Mouse (Mus musculus): ENCODE data around the gene Plod1.

The Plod1 gene

DNA sequence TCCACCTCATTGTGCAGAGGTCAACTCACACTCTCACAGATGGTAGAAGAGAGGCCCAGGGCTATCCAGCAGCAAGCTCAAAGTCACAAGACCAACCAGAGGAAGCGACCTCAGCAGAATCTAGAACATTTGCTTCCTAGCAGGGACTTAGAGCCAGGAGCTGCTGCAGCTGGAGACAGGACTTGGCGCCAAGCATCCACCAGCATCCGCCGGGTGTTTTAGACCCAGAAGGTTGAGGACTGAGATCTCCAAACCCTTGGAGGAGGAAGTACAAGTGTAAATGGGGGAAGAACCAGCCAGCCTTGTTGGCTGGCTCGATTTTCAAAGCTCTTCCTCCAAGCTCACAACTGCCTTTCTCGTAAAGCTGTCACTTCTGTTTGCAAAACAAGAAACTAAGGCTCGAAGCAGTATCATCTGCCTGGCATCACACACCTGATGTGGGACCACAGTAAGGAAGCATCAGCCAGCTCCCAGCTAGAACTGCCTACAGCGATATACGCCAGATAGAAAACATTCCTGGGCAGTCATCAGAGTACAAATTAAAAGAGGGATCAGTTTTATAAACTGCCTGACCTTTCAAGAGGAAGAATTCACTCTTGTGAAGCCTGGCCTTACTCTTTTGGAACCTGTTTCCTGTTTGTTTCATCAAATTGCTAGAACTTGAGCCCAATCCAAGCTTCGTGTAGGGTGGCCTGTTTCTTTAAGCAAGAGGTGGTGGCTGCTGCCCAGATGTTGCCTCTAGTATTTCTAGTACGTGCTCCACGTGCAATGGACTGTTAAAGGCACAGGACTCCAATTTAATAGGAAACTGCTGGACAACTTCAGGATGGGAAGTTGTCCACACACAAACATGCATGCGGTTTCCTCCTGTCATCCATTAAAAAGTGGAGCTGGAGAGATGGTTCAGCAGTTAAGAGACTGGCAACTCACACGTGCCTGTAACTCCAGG is 1.9 kb upstream of the Plod1 start:
- no peak for DNase-seq (ENCODE audit: low spot score in 2 of 2)

DNA sequence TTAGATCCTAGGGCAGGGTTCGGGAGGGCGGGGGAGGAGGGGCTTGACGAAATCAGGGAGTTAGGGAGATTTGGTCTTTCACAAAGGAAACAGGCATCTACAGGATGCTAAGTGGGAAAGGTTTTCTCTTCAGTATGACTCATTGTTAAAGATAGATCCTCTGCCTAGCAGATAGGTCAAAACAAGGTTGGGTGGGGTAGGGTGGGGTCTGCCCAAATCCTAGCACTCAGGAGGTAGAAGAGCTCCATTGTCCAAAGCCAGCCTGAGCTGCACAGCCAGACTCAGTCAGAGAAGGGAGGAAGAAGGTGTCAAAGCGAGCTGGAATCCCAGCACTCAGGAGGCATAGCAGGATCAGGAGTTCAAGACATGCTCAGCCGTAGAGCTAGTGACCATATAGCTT is 919 bp upstream of the Plod1 start:
- DNase-seq (ENCODE audit: low spot score in 2 of 2): no peak

DNA sequence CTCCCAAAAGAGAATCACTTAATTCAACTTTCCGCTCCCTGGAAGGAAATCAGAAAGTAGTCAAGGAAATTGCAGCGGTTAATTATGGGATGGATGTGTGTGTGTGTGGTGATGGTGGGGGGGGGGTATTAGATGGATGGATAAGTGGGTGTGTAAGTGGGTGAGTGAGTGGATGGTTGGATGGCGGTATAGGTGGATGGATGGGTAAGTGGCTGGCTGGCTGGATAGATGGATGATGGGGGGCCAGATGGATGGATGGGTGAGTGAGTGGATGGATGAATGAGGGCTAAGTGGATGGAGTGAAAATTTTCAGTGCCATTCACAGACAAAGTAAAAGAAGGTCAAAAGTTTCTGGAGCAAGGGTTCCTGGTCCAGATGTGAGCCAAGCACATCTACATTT is 454 bp upstream of the Plod1 start:
- DNase-seq (ENCODE audit: low spot score in 2 of 2): no peak

DNA sequence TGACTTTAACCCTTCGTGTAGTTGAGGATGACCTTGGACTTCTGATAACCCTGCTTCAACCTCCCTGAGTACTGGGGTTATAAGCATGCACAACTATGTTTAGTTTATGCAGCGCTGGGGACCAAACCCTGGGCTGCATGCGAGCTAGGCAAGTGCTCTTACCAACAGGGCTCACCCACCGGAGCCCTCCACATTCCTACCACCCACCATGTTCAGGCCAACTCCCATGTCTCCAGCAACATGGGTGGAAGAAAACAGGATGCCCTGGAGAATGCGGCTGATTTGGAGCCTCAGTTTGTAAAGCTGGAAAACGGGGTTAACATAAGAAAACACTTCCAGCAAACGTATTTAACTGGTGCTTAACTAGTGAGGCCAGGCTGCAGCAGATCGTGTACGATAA is 663 bp downstream of the Plod1 start:
- no peak for DNase-seq (ENCODE audit: low spot score in 2 of 2)

DNA sequence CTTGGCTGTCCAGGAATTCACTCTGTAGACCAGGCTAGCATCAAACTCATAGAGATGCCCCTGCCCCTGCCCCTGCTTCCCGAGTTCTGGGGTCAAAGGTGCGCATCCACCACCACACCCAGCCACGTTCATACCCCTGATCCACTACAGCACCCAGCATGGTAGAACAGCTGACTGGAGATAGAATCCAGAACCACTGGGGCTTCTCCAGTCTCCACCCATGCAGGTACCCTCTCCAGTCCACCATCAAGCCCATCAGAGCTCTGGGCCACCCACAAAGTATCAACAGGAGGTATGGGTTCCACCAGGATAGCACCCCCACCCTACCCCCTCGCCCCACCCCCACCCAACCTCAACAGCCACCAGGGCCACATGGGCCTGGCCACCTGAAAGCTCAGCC is 2.0 kb downstream of the Plod1 start:
- no peak for DNase-seq (ENCODE audit: low spot score in 2 of 2)

DNA sequence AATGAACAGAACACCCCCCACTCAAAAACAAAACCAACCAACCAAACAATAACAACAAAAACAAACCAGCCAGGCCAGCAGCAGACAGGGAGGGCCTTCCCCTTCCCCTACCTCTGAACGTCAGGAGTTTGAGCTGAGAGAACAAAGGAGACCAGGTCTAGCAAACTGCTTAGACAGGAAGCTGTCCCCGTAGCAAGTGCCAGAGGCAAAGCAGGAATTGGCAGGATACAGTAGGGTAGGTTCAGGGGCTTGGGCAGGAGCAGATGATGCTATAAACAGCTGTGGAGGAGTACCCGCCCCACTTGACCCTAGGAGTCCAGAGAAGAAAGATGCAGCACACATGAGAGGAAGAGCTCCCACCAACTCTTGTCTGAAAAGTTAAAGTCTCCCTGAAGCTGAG is 2.4 kb downstream of the Plod1 start:
- no peak for DNase-seq (ENCODE audit: low spot score in 2 of 2)

DNA sequence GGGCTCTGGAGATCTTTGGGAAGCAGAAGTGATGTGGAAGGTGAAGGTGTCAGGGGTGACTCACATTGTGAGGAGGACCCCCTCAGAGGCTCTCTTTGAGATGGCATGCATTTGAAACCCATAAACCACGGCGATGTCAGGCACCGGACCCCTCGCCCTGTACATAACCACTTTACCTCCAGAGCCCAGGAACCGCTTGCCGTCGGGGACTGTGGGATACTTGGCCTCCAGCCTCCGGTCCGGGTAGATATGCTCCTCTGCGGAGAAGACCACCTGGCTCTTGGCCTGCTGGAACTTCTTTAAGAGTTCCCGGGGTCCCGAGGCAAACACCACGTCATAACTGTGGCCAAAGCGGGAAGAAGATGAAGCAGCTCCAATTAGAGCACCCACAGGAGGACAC is 5.6 kb downstream of the Plod1 start:
- no peak for DNase-seq (ENCODE audit: low spot score in 2 of 2)

DNA sequence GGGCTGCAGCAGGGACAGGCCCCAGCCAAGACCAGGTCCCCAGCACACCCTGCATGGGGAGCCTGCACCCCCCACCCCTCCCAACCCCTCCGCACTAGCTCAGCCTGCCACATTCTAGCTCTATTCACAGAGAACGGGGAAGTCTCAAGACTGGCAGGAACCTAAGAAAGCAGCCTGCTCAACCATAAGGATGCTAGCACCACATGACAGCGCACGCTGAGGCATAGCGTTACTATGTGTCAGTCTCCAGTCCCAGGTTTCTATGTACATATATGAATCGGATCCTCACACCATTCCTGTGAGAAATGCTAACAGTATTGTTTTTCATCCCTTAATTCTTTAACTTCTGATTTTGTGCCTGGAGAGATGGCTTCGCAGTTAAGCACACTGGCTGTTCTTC is 8.0 kb downstream of the Plod1 start:
- no peak for DNase-seq (ENCODE audit: low spot score in 2 of 2)

DNA sequence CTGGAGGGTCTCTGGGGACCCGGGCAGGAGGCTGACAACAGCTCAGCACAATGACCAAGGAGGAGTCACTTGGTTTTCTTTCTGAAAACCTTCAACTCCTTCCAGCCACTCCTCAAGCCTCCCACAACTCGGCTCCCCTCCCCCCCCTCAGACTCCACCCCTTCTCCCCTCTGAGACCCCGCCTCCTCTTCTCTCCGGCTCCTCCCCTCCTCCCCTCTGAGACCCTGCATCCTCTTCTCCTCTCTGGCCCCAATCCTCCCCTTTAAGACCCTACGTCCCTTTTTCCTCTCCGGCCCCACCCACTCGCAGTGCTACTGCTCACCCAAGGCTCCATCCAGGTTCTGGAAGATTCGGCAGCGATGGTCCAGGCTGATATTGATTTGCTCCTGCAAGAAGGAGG is 8.4 kb downstream of the Plod1 start:
- no peak for DNase-seq (ENCODE audit: low spot score in 2 of 2)

DNA sequence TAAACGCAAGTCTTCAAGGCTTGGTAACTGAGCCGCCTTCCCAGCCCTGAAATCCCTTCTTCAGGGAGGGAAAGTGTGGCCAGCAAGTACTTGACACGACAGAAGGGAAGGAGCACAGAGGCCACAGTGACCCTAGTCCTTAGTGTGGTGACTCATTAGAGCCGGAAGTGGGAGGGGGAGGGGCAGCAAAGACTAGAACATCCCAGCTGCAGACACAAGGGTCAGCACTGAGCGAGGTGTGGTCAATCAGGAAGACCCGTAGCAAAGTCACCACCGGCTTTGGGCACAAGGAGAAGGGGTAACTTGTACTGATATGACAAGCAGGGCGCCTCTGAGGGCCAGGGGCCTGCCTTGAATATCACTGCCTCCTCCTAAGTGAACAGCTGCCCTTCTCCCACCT is 8.9 kb downstream of the Plod1 start:
- no peak for DNase-seq (ENCODE audit: low spot score in 2 of 2)

DNA sequence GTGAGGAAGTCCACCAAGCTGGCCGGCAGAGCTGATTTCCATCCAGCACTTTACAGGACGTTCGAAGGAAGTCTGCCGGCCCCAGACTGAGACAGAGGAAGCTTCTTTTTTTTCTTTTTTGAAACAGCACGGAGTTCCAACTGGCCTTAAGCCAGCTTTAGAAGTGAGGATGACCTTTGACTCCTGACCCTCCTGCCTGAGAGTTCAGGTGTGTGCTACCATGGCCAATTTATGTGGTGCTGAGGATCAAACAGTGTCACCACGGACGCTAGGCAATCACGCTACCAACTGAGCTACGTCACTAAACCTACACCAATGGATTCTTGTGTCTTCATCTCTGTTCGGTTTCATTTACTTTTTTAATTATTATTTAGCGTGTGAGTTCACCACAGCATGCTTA is 14.2 kb downstream of the Plod1 start:
- no peak for DNase-seq (ENCODE audit: low spot score in 2 of 2)

DNA sequence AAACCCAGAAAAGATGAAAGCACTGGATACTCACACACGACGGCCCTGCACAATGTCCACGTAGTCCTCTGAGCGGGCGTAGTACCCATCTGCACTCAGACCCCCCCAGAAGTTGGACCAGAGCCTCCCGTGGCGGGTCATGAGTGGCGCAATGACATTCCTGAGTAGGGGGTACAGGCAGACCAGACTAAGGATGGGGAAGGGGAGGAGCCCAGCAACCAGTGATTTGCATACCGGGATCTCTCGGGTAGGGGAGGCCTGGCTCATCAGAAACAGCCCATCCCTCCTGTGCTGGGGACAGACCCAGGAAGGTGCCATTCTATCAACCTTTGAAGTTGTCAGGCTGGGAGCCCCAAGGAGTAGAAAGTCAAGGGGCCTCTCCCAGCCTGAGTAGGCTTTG is 15.6 kb downstream of the Plod1 start:
- no peak for DNase-seq (ENCODE audit: low spot score in 2 of 2)

DNA sequence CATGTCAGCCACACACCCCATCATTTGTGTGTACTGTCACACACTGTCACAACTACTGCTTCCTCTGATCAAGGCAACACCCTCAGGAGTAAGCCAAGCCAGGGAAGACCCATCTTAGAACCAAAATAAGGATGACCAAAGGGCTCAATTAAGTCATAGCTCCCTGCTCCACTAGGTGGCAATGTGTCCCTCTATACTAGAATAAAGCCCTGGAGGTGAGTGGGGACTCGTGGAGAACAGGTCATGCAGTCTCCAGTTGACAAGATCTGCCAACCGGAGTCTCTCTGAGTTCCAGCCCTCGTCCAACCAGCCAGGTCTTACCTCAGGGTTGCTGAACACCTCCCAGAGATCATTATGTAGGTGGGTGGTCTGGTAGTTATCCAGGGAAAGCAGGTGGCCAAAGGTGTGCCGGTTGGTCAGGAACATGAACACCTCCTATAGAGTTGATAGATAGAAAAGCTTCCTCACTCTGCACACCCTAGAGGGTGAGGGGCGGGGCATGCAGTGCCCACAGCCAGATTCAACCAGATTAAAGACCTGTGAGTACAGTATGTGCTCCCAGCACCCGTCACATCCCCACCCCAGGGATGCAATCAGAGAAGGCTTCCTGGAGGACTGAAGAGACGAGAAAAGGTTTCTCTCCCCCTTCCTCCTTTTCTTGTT is 18.0 kb downstream of the Plod1 start:
- DNase-seq (ENCODE audit: low spot score in 2 of 2): peak in 1 of 2 experiments; percentile 17

DNA sequence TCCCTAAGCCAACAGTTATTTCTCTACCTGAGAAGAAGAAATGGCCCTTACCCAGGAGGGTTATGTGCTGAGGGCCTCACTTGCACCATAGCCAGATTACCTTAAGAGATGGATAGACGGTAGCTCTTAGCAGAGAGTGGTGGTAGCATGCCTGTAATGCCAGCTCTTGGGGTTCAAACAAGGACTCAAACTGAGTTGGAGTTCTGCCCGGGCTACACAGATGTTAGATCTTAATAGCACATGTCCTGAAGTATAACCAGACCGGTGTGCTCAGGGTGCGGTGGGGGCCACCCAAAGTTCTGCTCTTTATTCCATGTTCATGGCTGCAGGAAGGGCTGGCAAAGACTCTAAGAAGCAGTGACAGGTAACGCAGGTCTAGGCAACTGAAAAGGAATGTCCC is 27.1 kb downstream of the Plod1 start:
- no peak for DNase-seq (ENCODE audit: low spot score in 2 of 2)

DNA sequence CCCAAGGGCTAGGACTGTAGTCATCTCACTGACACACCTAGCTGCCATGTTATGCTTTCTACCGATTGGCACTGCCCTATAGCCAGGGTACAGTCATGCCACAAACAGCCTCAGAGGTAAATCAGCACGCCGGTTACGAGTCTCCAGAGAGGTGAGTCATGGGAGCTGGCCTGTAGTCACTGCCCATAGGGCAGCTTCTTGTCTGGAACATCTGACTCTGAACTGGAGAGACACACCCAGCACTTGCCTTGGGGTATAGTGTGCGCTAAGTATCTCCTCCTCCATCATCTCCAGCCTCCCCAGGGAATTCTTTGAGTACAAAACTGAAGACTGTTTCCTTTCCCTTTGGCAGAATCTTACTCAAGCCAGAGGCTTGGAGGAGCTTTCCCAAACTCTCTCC is 30.3 kb downstream of the Plod1 start:
- no peak for DNase-seq (ENCODE audit: low spot score in 2 of 2)

DNA sequence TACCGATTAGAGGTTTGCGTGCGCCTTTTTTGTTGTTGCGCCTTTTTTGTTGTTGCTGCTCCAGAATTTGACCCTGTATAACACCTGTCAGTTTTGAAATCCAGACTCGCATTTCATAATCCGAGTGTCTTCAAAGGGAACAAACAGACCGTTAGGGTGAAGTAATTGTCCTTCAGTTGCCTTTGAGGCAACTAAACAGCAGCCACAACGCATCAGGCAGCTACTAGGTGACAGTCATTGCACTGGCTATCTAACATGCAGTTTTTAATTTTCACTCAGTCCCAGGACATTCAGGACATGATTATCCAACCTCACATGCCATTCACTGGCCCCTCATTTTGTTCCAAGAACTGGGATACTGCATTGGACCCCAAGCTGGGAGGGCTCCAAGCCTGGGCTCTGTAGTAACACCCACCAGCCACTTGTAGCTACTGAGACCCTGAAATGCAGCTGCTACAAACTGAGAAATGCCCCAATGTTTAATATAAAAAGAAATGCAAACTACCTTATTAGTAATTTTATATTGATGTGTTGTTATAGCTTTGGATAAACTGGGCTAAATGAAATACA is 31.4 kb downstream of the Plod1 start:
- DNase-seq (ENCODE audit: low spot score in 2 of 2): no peak

DNA sequence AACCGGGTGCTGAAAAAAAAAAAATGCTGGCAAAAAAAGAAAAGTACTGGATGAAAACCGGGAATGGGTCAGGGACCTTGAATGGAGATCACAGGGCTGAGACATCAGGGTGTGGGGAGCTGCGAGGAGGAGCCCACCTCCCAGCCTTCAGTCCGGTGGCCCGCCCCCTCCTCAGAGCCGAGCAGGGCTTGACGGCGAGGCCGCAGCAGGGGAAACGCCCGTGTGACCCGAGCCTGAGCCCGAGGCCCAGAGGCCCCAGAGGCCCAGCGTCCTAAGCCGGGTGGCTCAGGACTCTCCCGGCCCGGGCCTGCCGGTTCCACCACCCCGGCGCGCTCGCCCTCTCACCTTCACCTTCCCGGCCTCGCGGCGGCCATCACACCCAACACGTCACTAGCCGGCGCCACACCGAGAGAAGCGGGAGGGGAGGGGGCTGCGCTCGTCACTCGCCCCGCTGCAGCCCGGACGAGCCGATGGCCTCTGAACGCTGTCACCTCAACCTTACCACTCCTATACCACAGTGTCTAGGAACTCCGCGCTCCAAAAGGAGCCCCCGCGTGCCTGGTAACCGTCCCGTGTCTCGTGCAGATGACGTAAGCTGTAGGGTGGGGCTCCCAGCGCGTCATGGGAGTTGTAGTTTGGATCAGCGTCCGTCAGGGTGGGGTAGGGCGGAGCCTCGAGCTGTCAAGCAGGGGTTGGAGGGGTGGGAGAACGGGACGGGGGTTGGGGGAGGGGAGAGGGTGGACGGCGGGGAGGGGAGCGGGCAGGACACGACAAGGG is 32.1 kb downstream of the Plod1 start, which contains the start of gene Mfn2:
Gene Mfn2 (minus strand): TSS at position 392 of the 777 bp plus-strand sequence.
- peak; percentile 87 to 88 for DNase-seq (ENCODE audit: low spot score in 2 of 2)

DNA sequence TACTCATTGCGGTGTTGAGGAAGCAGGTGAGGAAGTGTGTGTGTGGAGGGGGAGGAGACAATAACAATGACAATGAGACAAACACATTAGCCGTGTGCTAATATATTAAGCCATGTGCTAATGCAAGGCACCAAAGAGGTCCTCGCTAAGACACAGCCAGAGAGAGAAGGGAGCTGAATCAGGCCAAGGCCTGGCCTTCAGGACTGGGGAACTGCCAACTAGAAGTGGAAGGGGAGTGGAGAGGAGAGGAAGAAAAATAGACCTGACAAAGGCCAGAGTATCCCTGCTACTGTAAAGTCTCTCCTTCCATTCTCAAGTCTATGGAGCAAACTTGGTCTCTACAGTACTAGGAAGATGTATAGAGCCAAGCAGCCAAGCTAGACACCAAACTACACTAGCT is 33.0 kb downstream of the Plod1 start:
- no peak for DNase-seq (ENCODE audit: low spot score in 2 of 2)

DNA sequence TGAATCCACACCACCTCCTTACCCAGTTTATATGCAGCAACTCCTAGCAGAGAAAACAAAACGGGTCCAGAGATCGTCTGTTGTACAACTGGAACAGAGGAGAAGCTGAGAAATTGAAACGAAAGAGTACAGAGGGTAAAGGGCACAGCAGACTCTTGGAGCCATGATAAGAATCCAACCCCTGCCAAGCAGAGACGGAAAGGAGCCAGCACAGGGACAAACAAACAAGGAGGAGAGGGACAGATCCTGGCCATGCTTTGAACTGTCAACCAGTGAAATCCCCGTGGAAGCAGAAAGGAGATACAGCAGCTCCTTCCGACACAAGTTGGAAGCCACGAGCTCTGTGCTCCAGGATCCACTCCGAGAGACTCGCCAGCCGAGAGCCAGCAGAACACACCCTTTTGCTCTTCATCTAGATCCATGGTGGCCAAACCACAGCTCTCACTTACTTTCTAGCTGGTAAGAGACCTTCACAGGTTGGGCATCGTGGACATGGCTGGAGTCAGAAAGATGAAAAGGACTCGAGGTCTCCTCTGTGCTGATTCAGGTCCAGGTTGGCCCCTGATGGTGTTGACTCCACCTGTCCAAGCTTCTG is 33.6 kb downstream of the Plod1 start:
- no peak for DNase-seq (ENCODE audit: low spot score in 2 of 2)

DNA sequence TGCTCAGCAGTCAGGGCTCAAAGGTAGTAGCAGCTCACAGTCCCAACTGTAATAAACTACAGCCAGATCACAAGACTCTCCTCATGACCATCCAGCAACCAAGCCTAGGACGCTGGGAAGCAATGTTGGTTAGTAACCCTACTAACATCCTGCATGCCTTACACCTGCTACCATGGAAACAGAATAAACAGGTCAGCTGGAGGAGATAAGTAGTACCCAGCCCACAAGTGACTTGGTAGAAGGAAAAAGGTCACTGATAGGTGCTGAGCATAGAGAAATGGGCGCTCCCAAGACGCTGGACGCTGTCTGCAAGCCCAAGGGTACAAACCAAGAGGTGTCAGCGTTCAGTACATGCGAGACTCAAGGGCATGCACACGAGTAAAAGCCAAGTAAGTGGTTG is 36.1 kb downstream of the Plod1 start:
- DNase-seq (ENCODE audit: low spot score in 2 of 2): no peak

DNA sequence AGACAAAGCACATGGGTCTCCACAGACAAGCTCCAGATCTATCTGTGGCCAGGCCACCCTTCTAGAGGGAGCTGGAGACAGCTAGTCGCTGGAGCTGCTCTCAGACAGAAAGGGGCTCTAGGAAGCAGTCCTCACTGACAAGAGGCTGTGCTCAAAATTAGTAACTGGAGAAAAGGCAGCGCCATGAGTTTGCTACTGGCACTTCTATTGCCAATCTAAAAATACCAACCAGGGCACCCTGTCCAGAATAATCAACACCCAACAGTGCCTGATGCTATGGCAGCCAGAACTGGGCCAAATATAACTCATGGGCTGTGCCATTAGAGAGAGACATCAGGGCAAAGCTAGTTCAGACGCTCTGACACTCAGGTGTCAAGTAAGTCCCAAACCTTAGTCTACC is 39.2 kb downstream of the Plod1 start:
- DNase-seq (ENCODE audit: low spot score in 2 of 2): peak; percentile 22 to 38

DNA sequence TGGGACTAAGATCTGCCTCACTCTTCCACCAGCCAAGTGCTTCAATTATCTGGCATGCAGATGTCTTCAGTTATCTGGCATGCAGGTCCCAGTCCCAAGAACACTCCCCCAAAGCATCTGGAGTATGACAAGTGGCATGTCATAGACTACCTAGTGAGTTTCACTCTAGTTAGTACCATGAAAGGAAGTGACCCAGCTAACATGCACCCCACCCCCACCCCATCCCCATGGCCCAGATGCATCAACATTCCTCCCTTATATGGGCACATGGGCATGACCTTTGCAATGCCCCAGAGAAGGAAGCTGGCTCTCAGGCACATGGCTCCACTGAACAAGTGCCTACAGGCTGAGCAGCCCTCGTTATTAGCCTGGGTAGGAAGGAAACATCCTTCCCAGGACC is 40.2 kb downstream of the Plod1 start:
- DNase-seq (ENCODE audit: low spot score in 2 of 2): no peak

Data from right cerebral cortex, postnatal 36 days (tissue).